Mouse (Mus musculus): ENCODE results near the gene Olfr522.
"Not testable (repeated sequence)": the region's sequence is repeated elsewhere in the genome, so short reads cannot be mapped to it uniquely, and the experiment has no call there.

Gene Olfr522

DNA sequence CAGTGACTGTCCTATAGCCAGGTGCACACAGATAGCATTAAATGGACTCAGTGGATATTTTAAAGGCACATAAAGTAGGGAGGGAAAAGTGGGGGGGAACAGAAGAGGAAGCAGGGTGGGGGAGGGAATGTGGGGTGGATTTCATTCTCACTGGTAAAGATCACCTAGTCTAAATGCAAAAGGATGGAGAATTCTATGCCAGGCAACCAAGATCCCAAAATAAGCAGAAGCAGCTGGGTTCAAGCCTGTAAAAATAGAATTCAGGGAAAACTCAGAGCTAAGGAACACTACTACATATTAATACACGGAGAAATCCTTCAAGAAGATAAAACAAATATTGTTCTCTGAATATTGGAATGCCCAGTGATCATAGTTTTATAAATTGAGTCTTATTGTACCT, 3.4 kb upstream of the Olfr522 start:
- DNase-seq (ENCODE audit: low spot score in 2 of 2) = no peak

DNA sequence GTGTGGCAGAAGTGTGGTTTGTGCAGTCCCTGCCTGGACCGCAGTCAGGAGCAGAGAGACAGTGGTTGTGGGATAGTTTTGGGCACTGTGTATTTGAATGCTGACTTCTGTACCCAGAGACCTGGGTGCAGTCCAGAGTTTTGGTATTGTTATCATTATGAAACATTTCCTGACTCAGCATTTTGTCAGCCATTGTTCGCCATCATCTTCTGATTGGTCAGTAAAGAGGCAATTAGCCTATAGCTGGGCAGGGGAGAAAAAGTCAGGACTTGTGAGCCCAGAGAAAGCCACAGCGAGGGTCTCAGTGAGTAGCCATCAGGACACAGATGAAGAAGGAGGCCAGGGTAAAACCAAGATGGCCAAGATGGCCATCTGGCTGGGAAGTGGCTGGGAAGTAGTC, 4.2 kb downstream of the Olfr522 start:
- DNase-seq (ENCODE audit: low spot score in 2 of 2) = no peak

DNA sequence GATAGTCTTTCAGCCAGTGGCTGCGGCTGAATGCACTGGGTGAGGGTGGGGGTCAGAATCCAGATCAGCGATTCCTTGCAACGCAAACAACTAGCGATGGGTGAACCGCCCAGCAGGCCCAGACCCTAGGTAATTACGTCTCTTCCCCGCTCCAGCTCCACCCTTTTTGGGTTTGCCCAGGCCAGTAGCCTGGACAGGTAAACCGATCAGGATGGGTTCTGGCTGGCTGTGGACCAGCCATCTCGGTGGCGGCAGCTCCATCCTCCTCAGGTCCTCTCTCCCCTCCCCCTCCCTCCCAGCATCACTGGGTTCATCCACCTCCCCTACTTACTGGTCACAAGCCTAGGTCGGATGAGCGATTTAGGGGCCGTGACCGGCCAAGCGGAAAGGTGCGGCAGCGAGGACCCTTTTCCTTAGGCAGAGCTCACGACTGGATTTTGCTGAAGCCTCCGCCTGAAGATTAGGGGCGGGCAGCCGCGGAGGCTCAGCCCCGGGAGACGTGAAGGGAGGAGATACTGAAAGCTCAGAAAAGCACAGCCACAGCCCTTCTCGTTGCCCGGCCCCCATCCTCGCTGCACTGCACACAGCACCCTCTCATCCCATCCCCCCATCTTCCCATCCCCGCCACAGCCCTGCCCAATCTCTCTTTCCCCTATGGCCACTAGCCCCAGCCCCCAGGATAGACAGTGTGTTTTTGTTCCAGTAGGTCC, 10.2 kb downstream of the Olfr522 start, which contains the start of gene Sprn:
TSS of gene Sprn (minus strand) at position 660 of the 710 bp plus-strand sequence.
- no peak for DNase-seq (ENCODE audit: low spot score in 2 of 2)

DNA sequence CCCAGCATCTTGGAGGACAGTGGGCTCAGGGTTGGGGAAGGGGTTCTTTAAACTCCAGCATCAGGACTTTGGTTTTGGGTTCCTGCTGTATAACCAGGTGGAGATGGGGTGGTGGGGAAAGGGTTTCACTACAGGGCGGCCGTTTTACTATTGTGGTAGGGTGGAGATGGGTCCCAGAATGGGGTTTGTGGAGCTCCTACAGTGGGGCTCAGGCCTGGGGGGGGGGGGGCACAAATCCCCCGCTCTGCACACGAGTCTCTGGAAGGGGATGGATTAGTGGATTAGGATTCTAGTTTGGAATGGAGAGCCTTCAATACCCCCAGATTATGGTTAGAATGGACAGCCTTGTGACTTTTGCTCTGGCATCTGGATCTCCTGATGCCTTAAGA, 10.7 kb downstream of the Olfr522 start:
- no peak for DNase-seq (ENCODE audit: low spot score in 2 of 2)

DNA sequence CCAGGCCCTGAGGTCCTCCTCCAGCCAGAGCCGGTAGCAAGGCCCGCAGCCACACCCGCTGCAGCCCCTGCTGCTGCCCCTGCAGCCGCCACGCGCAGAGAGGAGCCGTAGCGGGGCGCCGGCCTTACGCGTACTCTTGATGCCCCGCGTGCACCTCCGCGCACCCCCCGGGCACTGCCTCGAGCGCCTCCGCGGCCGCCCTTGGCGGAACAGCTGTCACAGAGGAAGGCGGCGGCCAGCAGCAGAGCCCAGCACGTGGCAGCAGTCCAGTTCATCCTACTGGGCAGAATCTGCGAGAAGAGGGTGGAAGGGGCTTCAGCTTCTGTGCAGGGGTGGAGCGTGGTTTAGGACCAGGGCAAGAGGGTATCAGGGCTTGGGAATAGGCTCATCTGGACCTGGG, 11.2 kb downstream of the Olfr522 start:
- DNase-seq (ENCODE audit: low spot score in 2 of 2) = no peak

DNA sequence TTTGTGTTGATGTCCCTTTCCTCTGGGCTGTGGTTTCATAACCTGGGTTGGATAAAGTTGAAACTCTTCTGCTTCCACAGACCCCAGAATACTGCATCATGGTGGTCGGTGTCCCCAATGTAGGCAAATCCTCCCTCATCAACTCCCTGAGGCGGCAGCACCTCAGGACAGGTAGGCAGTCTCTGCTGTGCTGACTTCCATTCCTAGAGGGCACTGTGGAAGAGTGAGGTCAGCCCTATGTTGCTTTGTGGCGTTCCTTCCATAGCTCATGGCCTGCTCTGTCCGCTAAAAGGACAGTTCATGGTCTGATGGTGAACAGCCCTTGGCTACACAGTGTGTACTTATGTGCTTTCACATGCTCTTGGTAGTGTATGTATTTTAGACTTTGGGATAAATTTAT, 20.0 kb downstream of the Olfr522 start:
- DNase-seq (ENCODE audit: low spot score in 2 of 2) = no peak

DNA sequence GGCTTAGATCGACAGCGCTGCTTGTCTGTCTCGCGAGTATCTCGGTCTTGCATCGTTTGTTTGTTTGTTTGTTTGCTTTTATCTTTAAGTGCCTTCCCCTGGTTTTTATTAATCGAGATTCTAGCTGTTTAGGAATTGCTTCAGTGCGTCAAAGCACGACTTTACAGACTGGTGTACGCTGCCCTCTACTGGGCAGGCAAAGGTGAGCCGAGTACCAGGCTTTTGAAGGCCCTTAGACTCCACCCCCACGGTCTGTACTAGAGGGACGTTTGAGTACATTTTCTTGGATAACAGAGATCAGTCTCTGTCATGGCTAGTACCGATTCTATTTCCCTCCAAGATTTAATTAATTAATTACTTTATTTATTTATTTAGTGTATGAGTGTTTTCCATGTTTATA, 23.2 kb downstream of the Olfr522 start:
- DNase-seq (ENCODE audit: low spot score in 2 of 2) = peak in 1 of 2 experiments; percentile 42

DNA sequence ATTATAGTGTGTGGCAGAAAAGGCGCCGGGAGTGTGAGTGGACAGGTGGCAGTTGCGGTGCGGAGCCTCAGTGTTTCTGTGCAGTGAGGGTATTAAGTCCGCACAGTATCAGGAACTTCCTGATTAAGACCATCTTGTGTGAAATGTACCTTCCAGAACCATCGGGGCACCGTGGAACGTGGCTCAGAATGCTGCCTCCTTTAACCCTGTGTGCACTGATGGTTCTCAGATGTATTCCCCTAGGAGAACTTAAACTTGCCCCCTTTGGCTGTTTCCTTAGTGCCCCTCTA, 26.6 kb downstream of the Olfr522 start:
- DNase-seq (ENCODE audit: low spot score in 2 of 2) = no peak

DNA sequence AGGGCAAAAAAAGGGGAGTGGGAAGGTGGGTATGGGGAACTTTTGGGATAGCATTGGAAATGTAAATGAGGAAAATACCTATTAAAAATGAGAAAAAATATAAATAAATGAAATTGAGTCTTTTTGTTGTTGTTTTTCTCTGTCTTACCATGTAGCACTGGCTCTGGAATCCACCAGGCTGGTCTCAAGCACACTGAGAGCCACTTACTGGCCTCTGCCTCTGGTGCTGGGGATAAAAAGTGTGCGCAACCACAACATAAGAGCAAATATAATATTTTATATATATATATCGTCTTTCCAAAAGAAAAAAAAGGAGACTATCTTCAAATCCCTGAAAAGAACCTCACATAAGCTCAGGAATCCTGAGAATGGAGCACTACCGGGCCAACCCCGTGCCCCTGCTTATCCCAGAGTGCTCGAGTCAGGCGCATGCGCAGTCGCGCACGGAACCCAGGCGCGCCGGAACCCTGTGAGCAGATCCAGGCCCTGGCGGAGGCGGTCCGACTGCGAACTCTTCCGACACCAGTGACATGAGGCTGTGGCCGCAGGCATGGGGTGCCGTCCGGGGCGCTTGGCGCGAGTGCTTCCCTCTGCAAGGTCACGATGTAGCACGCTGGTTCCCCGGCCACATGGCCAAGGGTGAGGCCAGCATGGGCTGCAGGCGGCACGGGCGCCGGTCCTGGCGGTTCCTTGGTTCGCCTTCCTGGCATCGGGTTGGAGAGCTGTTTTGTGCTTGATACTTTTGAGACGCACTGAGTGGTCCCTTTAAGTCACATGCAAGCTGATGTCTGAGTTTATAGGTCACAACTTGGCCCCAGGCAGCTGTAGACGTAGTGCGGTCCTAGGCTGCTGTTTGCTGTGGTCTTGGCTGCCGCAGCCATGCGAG, 27.2 kb downstream of the Olfr522 start, which contains the start of gene Mtg1:
TSS of gene Mtg1 (plus strand) at position 430 of the 886 bp plus-strand sequence.
- peak; percentile 96 for DNase-seq (ENCODE audit: low spot score in 2 of 2)

DNA sequence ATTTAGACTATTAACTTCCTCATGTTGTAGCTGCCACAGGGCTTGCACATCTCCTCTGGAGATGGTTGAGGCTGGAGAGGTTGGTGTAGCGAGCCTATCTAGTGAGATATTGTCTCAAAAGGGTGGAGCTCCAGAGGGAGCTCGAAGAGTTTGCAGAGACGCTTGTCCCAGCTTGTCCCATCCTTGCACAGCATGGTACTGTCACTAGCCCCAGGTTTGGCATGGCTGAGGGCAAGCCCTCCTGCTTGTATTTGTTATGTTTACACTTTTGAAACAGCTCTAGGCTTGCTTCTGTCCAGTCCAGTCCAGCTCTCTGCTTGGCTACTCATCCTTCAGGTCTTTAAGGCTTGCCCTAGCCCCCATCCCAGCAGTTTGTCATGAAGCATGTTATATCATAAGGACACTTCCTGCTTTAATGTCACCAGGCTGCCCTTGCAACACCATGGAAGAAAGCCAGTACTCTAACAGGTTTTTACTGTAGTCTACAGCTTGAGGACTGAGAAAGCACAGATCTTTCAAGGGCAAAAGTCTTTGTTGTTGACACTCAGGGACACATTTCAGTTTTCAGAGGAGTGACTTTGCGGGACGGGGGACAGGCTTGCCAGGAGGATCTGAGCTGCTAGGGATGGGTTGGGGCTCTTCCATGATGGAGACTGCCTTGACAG, 29.3 kb downstream of the Olfr522 start:
- DNase-seq (ENCODE audit: low spot score in 2 of 2) = no peak

DNA sequence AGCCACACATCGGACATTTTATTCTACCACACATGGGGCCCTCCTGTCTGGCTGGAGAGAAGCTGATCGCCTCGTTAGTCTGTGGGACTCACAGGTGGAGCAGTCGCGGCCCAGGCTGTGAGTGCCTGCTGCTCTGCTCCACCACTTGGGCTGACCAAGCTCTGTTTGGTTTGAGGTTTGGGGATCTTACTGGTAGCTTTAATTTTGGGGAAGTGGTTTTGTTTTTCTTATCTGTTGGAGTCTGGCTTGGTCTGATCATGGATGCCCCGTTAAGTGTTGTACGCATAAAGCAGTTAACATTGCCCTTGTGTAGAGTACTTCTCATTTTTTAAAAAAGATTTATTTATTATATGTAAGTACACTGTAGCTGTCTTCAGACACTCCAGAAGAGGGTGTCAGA, 30.5 kb downstream of the Olfr522 start:
- DNase-seq (ENCODE audit: low spot score in 2 of 2) = not testable (repeated sequence)

DNA sequence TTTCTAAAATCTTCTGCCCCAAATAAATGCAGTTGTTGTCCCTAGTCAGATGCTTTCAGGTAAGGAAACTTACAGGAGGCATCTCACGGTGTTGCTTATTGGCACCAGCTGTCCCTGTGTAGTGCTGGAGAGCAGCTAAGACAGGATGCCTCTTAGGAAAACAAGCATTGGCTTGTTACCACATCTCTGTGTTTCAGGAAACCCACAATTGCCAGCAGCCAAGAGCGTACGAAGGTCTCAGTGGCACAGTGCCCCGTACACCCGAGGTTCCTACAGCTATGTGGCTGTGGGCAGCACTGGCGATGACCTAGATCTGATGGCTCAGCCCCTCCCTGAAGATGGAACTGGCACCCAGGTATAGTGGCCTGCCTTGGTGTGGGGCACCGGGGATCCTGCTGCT, 32.4 kb downstream of the Olfr522 start:
- not testable (repeated sequence) for DNase-seq (ENCODE audit: low spot score in 2 of 2)

DNA sequence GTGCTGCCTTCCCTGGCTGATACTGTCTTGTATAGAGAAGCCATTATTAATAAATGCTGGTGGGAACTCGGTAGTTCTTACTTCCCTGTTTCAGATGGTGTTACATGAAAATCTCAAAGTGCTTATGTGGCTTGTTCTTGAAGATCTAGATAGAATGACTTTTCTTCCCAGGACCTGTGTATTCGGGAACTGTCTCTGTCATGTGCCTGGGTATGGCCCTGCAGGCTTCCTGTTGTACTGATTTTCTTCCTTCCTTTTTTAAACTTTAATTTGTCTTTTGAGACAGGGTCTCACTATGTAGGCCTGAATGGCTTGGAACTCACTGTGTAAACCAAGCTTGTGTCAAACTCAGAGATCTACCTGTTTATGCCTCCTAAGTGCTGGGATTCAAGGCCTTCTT, 36.7 kb downstream of the Olfr522 start:
- no peak for DNase-seq (ENCODE audit: low spot score in 2 of 2)

DNA sequence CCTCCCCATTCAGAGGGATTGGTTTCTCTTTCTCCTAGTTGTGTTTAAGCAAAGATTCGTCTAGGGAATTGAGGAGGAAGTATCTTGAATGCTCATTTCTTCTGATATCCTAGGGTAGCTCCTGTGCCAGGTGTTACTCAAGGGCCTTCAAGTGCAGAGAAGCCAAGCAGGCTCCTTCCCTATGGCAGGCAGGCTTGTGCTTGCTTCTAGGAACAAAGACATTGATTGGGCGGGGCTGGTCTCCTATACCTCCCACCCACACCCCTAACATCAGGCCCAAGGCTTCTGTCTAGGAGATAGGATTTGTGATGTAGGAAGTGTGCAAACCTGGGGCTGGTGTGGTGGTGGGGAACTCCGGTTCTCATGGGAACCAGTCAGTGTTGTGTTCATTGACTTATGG, 37.6 kb downstream of the Olfr522 start:
- no peak for DNase-seq (ENCODE audit: low spot score in 2 of 2)

DNA sequence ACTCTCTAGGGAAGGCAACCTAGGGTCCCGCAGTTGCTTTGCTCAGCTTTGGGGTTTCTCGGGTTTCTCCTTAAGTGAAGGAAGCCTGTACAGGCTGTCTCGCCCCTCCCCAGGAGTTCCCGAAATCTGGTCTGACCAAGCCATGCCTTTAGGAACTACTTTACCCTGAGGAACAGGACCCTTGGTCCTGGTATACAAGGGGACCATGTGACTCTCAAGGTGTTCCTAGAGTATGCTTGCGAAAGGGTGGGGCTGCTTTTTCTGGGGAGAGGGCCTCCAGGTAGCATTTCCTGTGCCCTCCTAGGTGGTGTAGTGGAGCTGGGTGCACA, 38.6 kb downstream of the Olfr522 start:
- DNase-seq (ENCODE audit: low spot score in 2 of 2) = no peak

DNA sequence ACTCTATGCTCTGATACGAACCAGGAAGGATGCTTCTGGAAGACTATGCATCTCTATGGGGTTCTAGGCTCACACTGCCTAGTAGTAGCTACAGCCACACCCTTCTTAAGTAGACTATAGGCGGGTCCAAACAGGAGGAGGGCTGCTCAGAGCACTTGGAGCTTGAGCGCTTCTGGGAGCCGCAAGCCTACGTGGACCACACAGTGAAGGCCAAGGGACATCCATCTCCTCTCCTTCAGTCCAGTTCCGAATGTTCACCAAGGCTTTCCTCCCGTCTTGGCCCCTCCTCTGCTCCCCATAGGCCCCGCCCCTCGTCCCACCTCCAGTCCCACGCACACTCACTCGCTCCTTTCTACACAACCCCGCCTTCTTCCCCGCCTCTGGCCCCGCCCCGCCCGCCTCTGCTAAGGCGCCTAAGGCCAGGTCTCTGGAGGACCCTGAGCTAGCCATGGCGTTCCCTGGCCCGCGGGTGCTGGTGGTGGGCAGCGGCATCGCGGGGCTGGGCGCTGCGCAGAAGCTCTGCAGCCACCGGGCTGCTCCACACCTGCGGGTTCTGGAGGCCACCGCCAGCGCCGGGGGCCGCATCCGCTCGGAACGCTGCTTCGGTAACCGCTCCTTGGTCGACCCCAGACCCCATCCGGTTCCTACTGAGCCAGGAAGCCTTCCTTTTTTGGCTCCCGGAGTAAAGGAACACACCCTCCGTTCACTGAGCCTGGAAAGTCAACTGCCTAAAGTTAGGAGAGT, 39.1 kb downstream of the Olfr522 start:
- DNase-seq (ENCODE audit: low spot score in 2 of 2) = peak; percentile 91 to 97

DNA sequence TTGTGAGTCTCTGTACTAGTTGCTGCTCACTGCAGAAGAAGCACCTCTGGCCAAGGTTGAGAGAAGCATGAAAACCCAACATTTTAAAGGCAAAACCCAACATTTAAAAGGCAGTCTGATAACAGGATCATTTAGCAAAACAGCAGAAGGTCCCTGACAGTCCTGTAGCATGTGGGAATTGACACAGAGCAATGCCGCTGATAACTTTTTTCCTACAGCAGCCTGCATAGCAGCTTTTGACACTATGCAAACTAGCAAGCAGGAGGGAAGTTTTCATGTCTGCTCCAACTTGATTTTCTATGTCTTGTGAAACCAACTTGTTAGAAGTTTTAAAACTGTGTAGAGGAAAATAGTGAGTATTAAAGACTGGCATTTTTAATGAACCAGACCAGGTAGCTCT, 40.2 kb downstream of the Olfr522 start:
- no peak for DNase-seq (ENCODE audit: low spot score in 2 of 2)

DNA sequence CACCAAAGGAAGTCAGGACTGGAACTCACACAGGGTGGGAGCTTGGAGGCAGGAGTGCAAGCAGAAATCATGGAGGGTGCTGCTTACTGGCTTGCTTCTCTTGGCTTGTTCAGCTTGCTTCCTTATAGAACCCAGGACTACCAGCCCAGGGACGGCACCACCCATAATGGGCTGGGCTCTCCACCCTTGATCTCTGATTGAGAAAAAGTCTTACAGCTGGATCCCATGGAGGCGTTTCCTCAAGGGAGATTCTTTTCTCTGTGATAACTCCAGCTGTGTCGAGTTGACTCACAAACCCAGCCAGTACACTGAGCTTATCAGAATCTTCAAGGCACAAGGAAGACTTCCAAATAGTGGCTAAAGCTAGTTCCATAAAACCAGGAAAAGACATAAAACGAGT, 41.8 kb downstream of the Olfr522 start:
- DNase-seq (ENCODE audit: low spot score in 2 of 2) = no peak

DNA sequence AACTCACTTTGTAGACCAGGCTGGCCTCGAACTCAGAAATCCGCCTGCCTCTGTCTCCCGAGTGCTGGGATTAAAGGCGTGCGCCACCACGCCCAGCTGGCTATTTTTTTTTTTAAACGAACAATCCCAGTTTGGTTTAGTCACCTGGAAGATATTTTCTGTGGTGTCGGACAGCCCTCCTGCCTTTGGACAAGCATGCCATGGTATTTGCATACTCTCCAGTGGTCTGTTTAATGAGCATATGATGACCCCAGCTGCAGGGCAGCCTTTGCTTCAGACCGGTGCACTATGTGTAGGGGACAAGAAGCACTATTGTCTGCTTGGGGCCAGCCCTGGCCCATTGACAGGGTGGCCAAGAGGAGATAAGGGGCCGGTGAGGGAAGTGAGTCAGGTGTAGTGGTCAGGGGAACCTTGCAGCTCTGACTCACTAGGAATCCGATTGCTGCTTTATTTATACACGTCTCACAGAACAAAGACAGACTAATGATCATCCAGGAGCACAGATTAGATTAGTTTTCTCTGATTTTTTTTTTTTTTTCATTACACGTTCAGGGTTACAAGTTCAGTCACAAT, 43.1 kb downstream of the Olfr522 start:
- DNase-seq (ENCODE audit: low spot score in 2 of 2) = no peak

DNA sequence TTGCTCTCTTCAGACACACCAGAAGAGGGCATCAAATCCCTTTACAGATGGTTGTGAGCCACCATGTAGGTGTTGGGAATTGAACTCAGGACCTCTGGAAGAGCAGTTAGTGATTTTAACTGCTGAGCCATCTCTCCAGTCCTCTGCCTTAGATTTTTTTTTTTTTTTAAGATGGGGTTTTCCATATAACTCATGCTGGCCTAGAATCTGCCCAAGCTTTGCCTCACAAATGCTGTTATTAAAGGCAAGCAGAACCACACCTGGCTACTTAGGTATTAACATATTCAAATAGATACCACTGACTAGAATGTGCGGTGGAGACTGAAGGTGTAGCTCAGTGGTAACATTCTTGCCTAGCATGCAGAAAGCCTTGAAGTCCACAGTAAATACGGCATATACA, 44.1 kb downstream of the Olfr522 start:
- no peak for DNase-seq (ENCODE audit: low spot score in 2 of 2)

DNA sequence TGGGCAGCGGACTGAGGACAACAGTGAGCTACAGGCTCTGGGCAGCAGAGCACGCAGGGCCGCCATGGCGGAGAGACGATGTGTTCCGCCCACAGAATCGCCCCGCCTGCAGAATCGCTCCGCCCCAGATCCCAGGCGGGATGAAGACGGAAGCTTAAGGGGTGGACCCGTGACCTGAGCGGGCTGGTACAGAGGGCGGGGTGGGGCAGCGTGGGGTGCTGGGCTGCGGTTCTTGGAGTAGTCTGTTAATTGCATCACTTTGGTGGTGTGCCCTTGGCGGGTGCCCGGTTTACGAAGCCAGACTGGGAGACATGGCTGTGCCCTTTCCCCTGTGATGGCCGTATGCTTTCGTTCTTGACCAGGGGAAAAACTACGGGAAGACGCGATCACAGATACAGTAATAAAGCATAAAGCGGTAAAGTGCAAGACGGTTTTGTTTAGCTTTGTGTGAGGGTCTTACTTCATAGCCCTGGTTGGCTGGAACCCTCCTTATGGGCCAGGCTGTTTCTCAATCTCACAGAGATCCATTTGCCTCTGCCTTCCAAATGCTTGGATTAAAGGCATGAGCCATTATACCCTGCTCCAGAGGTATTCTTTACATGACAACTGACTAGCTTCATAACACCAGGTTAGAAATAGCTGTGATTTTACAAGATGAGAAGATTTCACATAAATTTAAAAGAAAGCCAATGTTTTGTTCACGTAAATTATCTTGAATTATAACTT, 48.1 kb downstream of the Olfr522 start, which contains the start of gene Echs1:
TSS of gene Echs1 (minus strand) at position 148 of the 726 bp plus-strand sequence.
- DNase-seq (ENCODE audit: low spot score in 2 of 2) = peak; percentile 81 to 89
